Comparison of ENCODE assay signal across 25 mouse cellular contexts in the genomic region with DNA sequence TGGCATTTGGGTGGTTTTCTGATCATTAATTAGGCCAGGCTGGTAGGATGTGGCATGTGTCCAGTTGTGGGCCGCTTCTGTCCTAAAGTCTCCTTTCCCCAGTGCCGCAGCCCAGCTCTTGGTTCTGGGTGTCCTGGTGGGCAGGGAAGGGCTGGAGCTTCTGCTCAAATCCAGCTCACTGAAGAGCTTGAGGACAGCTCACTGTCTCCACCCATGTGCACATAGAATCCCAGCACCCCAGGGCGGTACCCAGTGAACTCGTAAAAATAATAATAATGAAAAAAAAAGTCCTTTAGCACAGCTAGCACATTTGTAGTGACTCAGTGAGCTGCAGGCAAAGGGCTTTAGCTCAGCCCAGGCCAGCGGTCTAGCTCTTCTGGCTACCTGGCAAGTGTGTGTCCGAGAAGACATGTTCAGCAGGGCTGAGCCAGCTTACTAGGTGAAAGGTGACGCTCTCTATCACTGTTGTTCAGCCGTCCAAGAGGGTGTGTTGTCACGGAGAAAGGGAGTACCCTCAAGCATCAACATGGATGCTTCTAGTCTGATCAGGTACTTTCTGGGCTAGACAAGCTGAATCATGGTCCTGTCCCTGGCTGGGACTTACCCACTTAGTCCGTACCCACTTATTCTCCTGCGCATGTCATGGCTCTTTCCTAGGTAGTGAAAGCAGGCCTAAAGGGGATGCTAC. TPM values are rescaled to one million over a fixed set of nuclear protein-coding genes. Genes with fewer than 3 reads are reported as not detected.
A peak's percentile ranks its signal among the peaks of the same experiment; 100 is the strongest.
DNase-seq lines count a peak whose midpoint lies in the region; ATAC-seq and TF ChIP-seq lines count a peak whose summit lies in the region.
"Had no signal": no experiment of that assay in that cellular context is flagged by ENCODE, and none has a peak within 500 bp of the region (broad histone marks: within the 10 kb centered on the region; RNA-seq: fewer than 3 reads in every experiment).

No protein-coding gene starts in this region.

- 72% methylated on average over 11 of the region's 11 CpGs for WGBS in liver, embryonic 15.5 days (ENCODE audit: insufficient replicate concordance)
- whole genome bisulfite sequencing in forebrain, postnatal 0 days, result 92% methylated on average over 11 of the region's 11 CpGs

- intact Hi-C loops in heart, postnatal 10 days (cut with DNase I), result no loop called here
- intact Hi-C loops in heart, postnatal 25 days (cut with DNase I), result no loop called here

- no peaks in the 10 kb centered on the region for H3K27me3 ChIP-seq in liver, embryonic 15.5 days
- H3K27me3 ChIP-seq in forebrain, postnatal 0 days (ENCODE audit: insufficient read depth, low read length), result no peaks in the 10 kb centered on the region
- H3K27me3 ChIP-seq: kidney, embryonic 15.5 days; neural tube, embryonic 12.5 days had no signal

- no peak for TF ChIP-seq CTCF in forebrain, postnatal 0 days (IDR thresholded peaks at IDR 0.05; ENCODE audit: low read depth)

- no peak overlapping the region for H3K9ac ChIP-seq in liver, embryonic 15.5 days
- no peak overlapping the region for H3K9ac ChIP-seq in forebrain, postnatal 0 days
- H3K9ac ChIP-seq: kidney, embryonic 15.5 days; neural tube, embryonic 12.5 days had no signal

- no peaks in the 10 kb centered on the region for H3K9me3 ChIP-seq in liver, embryonic 15.5 days (replicated peaks)
- no peaks in the 10 kb centered on the region for H3K9me3 ChIP-seq in forebrain, postnatal 0 days (ENCODE audit: low read length)
- H3K9me3 ChIP-seq: kidney, embryonic 15.5 days; midbrain, embryonic 10.5 days; neural tube, embryonic 12.5 days had no signal

- H3K4me2 ChIP-seq in liver, embryonic 15.5 days, result no peak overlapping the region
- no peak overlapping the region for H3K4me2 ChIP-seq in forebrain, postnatal 0 days (ENCODE audit: low read depth)
- H3K4me2 ChIP-seq: heart, embryonic 11.5 days; kidney, embryonic 15.5 days; neural tube, embryonic 12.5 days had no signal

- peak; percentile 35 to 55 for DNase-seq in heart, postnatal 10 days
- DNase-seq in heart, postnatal 25 days (ENCODE audit: low spot score), result no peak
- peak; percentile 78 for DNase-seq in fat pad, adult 2 months (ENCODE audit: extremely low read depth, low read depth, low spot score)
- DNase-seq in forebrain, postnatal 0 days, result no peak
- no peak for DNase-seq in cerebellum, postnatal 4 days (ENCODE audit: low spot score in 2 of 2)
- DNase-seq in urinary bladder, postnatal 36 days (ENCODE audit: low spot score in 2 of 2), result no peak
- DNase-seq: B cell, adult 2 months; cerebellum, adult 11-12 months; left cerebral cortex, postnatal 4 days; lung, adult 18-20 months; right cerebral cortex, postnatal 25 days; thymus, postnatal 4 days had no signal

- peaks cover 30% of the 10 kb centered on the region for H3K4me1 ChIP-seq in liver, embryonic 15.5 days (replicated peaks)
- H3K4me1 ChIP-seq in forebrain, postnatal 0 days (ENCODE audit: insufficient read depth), result no peaks in the 10 kb centered on the region
- H3K4me1 ChIP-seq: kidney, embryonic 15.5 days; midbrain, embryonic 10.5 days had no signal

- no peak overlapping the region for H3K4me3 ChIP-seq in liver, embryonic 15.5 days (replicated peaks)
- H3K4me3 ChIP-seq in forebrain, postnatal 0 days (ENCODE audit: low read depth, low read length), result no peak overlapping the region
- H3K4me3 ChIP-seq: erythroblast, embryonic 14.5 days; kidney, embryonic 15.5 days; midbrain, embryonic 10.5 days; neural tube, embryonic 12.5 days had no signal

- H3K36me3 ChIP-seq in liver, embryonic 15.5 days (replicated peaks), result peaks cover 35% of the 10 kb centered on the region
- H3K36me3 ChIP-seq in forebrain, postnatal 0 days (ENCODE audit: insufficient read depth), result peaks cover 23% of the 10 kb centered on the region

- peak; percentile 69 for ATAC-seq in liver, embryonic 15.5 days (ENCODE audit: insufficient read depth)
- no peak for ATAC-seq in forebrain, postnatal 0 days
- ATAC-seq: forebrain, embryonic 16.5 days; inflammation-experienced regulatory T-cells, adult 6 months had no signal

- H3K27ac ChIP-seq in liver, embryonic 15.5 days (replicated peaks), result peak overlapping the region; percentile 56
- H3K27ac ChIP-seq in forebrain, postnatal 0 days (ENCODE audit: low read depth, low read length), result no peak overlapping the region
- H3K27ac ChIP-seq: kidney, embryonic 15.5 days; midbrain, embryonic 10.5 days; neural tube, embryonic 12.5 days had no signal

RNA-seq across cellular contexts. Expression of a gene that starts 11.6 kb away (rescaled TPM):
- 10 to 100 TPM; 26.5 to 27.3 TPM for total RNA-seq in heart, postnatal 10 days (2021)
- total RNA-seq in heart, postnatal 25 days (2021), result 10 to 100 TPM; 19.3 to 21.7 TPM
- polyA plus RNA-seq in liver, embryonic 15.5 days (2015; fragmentation: Nextera tagmentation; extraction: Ambion mirVana), result 2.6 and 3.0 TPM in 2 replicates
- 11.4 and 16.0 TPM in 2 replicates for total RNA-seq in forebrain, postnatal 0 days (2014; rRNA removed)
- polyA plus RNA-seq in forebrain, postnatal 0 days (2015; fragmentation: Nextera tagmentation; extraction: Ambion mirVana), result 0.93 and 1.9 TPM in 2 replicates

RNA-seq across cellular contexts. Expression of a gene that starts 35.3 kb away (rescaled TPM):
- total RNA-seq in heart, postnatal 10 days (2021), result 10 to 100 TPM in 1 of 2 experiments, 1 to 10 TPM in 1; 9.5 to 10.5 TPM
- total RNA-seq in heart, postnatal 25 days (2021), result 10 to 100 TPM; 10.1 to 10.3 TPM
- polyA plus RNA-seq in liver, embryonic 15.5 days (2015; fragmentation: Nextera tagmentation; extraction: Ambion mirVana), result 9.8 and 10.0 TPM in 2 replicates
- total RNA-seq in forebrain, postnatal 0 days (2014; rRNA removed), result 31.5 and 33.8 TPM in 2 replicates
- 23.7 and 25.3 TPM in 2 replicates for polyA plus RNA-seq in forebrain, postnatal 0 days (2015; fragmentation: Nextera tagmentation; extraction: Ambion mirVana)

RNA-seq across cellular contexts. Expression of a gene that starts 41.2 kb away (rescaled TPM):
- total RNA-seq in heart, postnatal 10 days (2021), result not detected
- not detected for total RNA-seq in heart, postnatal 25 days (2021)
- not detected in 2 replicates for polyA plus RNA-seq in liver, embryonic 15.5 days (2015; fragmentation: Nextera tagmentation; extraction: Ambion mirVana)
- not detected in 2 replicates for total RNA-seq in forebrain, postnatal 0 days (2014; rRNA removed)
- polyA plus RNA-seq in forebrain, postnatal 0 days (2015; fragmentation: Nextera tagmentation; extraction: Ambion mirVana), result not detected in 2 replicates
- total RNA-seq: ES-E14; gastrocnemius, adult 18-20 months; layer of hippocampus, postnatal 25 days; left cerebral cortex, postnatal 4 days had no signal
- polyA plus RNA-seq: embryonic facial prominence, embryonic 11.5 days; erythroblast, embryonic 14.5 days; forebrain, embryonic 16.5 days; inflammation-experienced regulatory T-cells, adult 6 months; large intestine, adult 2 months; neural tube, embryonic 12.5 days had no signal

RNA-seq across cellular contexts. Expression of a gene that starts 55.9 kb away (rescaled TPM):
- total RNA-seq in heart, postnatal 10 days (2021), result 1 to 10 TPM; 8.4 to 8.5 TPM
- 1 to 10 TPM; 8.8 to 8.9 TPM for total RNA-seq in heart, postnatal 25 days (2021)
- 10.5 and 12.0 TPM in 2 replicates for polyA plus RNA-seq in liver, embryonic 15.5 days (2015; fragmentation: Nextera tagmentation; extraction: Ambion mirVana)
- 14.3 and 17.8 TPM in 2 replicates for total RNA-seq in forebrain, postnatal 0 days (2014; rRNA removed)
- 15.2 and 21.7 TPM in 2 replicates for polyA plus RNA-seq in forebrain, postnatal 0 days (2015; fragmentation: Nextera tagmentation; extraction: Ambion mirVana)

Comparison
In these comparisons a context has a peak if more than half of its experiments do, and no peak if none do; other contexts are left out.
1. DNase-seq: peak in heart, postnatal 10 days (2 of 2) and fat pad, adult 2 months (single experiment); none in heart, postnatal 25 days (single experiment), forebrain, postnatal 0 days (single experiment), cerebellum, postnatal 4 days (0 of 2) and urinary bladder, postnatal 36 days (0 of 2).